Mouse (Mus musculus) hindbrain, embryonic 15.5 days (tissue): ENCODE measurements around the gene Pde6c. TPM values are rescaled to one million over a fixed set of nuclear protein-coding genes. Genes with fewer than 3 reads are reported as not detected.
A peak's percentile ranks its signal among the peaks of the same experiment; 100 is the strongest.

Experiments used
- ATAC-seq: fragments of 200-750 bp; cut with Nextera tagmentation; 2 replicates; pipeline ENCODE4 v1.8.0; 2017; ENCODE audit warnings: low read depth, moderate number of reproducible peaks, moderate TSS enrichment; ENCODE audit not compliant: low FRiP score
- H3K27ac ChIP-seq: fragments of 300-500 bp; sonication (generic); replicated peaks from 2 replicates; pipeline ENCODE4 v1.5.1; 2015; ENCODE audit warnings: mild to moderate bottlenecking, inconsistent platforms
- H3K27me3 ChIP-seq: fragments of 300-500 bp; sonication (generic); 2 replicates; pipeline ENCODE4 v1.6.1; 2015; ENCODE audit warnings: control low read depth, inconsistent platforms
- H3K36me3 ChIP-seq: fragments of 300-500 bp; sonication (generic); 2 replicates; pipeline ENCODE4 v1.6.1; 2015; ENCODE audit warnings: control low read depth, inconsistent platforms
- H3K4me1 ChIP-seq: fragments of 300-500 bp; sonication (generic); replicated peaks from 2 replicates; pipeline ENCODE4 v1.6.1; 2015; ENCODE audit warnings: control low read depth, inconsistent platforms
- H3K4me2 ChIP-seq: fragments of 300-500 bp; sonication (generic); 2 replicates; pipeline ENCODE4 v1.6.1; 2015; ENCODE audit warnings: moderate library complexity, mild to moderate bottlenecking, inconsistent platforms
- H3K4me3 ChIP-seq: fragments of 300-500 bp; sonication (generic); 2 replicates; pipeline ENCODE4 v1.5.1; 2015; ENCODE audit warnings: mild to moderate bottlenecking, inconsistent platforms
- H3K9ac ChIP-seq: fragments of 300-500 bp; sonication (generic); 2 replicates; pipeline ENCODE4 v1.6.1; 2015; ENCODE audit warnings: inconsistent platforms
- H3K9me3 ChIP-seq: fragments of 300-500 bp; sonication (generic); 2 replicates; pipeline ENCODE4 v1.6.1; 2016; ENCODE audit warnings: control low read depth, inconsistent platforms
- WGBS: fragments of 180-500 bp; shearing (Covaris S2); methylation state at CpG from one replicate; pipeline ENCODE4 v1.1.7; 2015; 5-methylcytosine and 5-hydroxymethylcytosine counted together
- polyA plus RNA-seq: library from polyadenylated mRNA; unstranded; fragments of >200 nt; fragmentation: Nextera tagmentation; extraction: Ambion mirVana; gene quantifications from 2 replicates; pipeline ENCODE4 v1.2.1, GENCODE M21; 2015

Gene Pde6c
- 0.24 and 0.34 TPM in 2 replicates for polyA plus RNA-seq

GRCm38 (mm10) chr19:38132481-38132880, at the start of gene Pde6c:
Gene Pde6c, plus strand, starts transcription at chr19:38132781.
- no peak within 1 kb of the TSS for H3K27ac ChIP-seq
- no peak within 1 kb of the TSS for H3K4me2 ChIP-seq
- no peaks in the 10 kb centered on the region for H3K27me3 ChIP-seq
- no peak within 1 kb of the TSS for H3K4me3 ChIP-seq
- ATAC-seq, result no peak
- no peaks in the 10 kb centered on the region for H3K4me1 ChIP-seq
- H3K36me3 ChIP-seq, result no peaks in the 10 kb centered on the region
- no peak within 1 kb of the TSS for H3K9ac ChIP-seq
- 82% methylated on average over 6 of the region's 6 CpGs for WGBS
- H3K9me3 ChIP-seq, result no peaks in the 10 kb centered on the region

GRCm38 (mm10) chr19:38082931-38083525, 49.6 kb upstream of the Pde6c start:
- Histone ChIP-seq H3K36me3 (no peaks in the 10 kb centered on the region), H3K4me1 (no peaks in the 10 kb centered on the region), H3K27ac (no peak overlapping the region), H3K4me2 (no peak overlapping the region), H3K27me3 (no peaks in the 10 kb centered on the region), H3K9me3 (no peaks in the 10 kb centered on the region), H3K4me3 (no peak overlapping the region), H3K9ac (no peak overlapping the region)
- 77% methylated on average over 5 of the region's 5 CpGs for WGBS
- no peak for ATAC-seq

- WGBS, result 89% methylated on average over 4 of the region's 4 CpGs
- Histone ChIP-seq H3K27me3 (no peaks in the 10 kb centered on the region), H3K4me2 (no peak overlapping the region), H3K9me3 (no peaks in the 10 kb centered on the region), H3K4me3 (no peak overlapping the region), H3K9ac (no peak overlapping the region), H3K4me1 (no peaks in the 10 kb centered on the region), H3K36me3 (no peaks in the 10 kb centered on the region), H3K27ac (no peak overlapping the region)
- no peak for ATAC-seq
Measured at GRCm38 (mm10) chr19:38085841-38086240, 46.7 kb upstream of the Pde6c start.

- H3K9me3 ChIP-seq, result no peaks in the 10 kb centered on the region
- no peak overlapping the region for H3K27ac ChIP-seq
- H3K36me3 ChIP-seq, result no peaks in the 10 kb centered on the region
- peak; percentile 89 for ATAC-seq
- H3K9ac ChIP-seq, result no peak overlapping the region
- H3K27me3 ChIP-seq, result no peaks in the 10 kb centered on the region
- peak overlapping the region; percentile 18; the same call in 1 of the 2 replicates for H3K4me2 ChIP-seq
- H3K4me3 ChIP-seq, result no peak overlapping the region
- H3K4me1 ChIP-seq, result no peaks in the 10 kb centered on the region
- 55% methylated on average over 11 of the region's 11 CpGs for WGBS
Measured at GRCm38 (mm10) chr19:38086948-38087551, 45.5 kb upstream of the Pde6c start.

- H3K36me3 ChIP-seq, result no peaks in the 10 kb centered on the region
- no peak overlapping the region for H3K4me3 ChIP-seq
- H3K9ac ChIP-seq, result no peak overlapping the region
- no peaks in the 10 kb centered on the region for H3K4me1 ChIP-seq
- no peak overlapping the region for H3K27ac ChIP-seq
- no peak for ATAC-seq
- no peaks in the 10 kb centered on the region for H3K27me3 ChIP-seq
- H3K9me3 ChIP-seq, result no peaks in the 10 kb centered on the region
- WGBS, result 83% methylated on average over 8 of the region's 8 CpGs
- no peak overlapping the region for H3K4me2 ChIP-seq
Measured at GRCm38 (mm10) chr19:38089358-38089757, 43.2 kb upstream of the Pde6c start.

GRCm38 (mm10) chr19:38091512-38091985, 41.0 kb upstream of the Pde6c start:
- Histone ChIP-seq H3K36me3 (no peaks in the 10 kb centered on the region), H3K4me1 (no peaks in the 10 kb centered on the region), H3K27ac (no peak overlapping the region), H3K9me3 (no peaks in the 10 kb centered on the region), H3K4me3 (no peak overlapping the region), H3K9ac (no peak overlapping the region), H3K4me2 (no peak overlapping the region), H3K27me3 (peaks cover 13% of the 10 kb centered on the region)
- 48% methylated on average over 4 of the region's 4 CpGs for WGBS
- no peak for ATAC-seq

GRCm38 (mm10) chr19:38096231-38096630, 36.4 kb upstream of the Pde6c start:
- Histone ChIP-seq H3K4me1 (peaks cover 11% of the 10 kb centered on the region), H3K4me3 (no peak overlapping the region), H3K9ac (no peak overlapping the region), H3K27ac (no peak overlapping the region), H3K27me3 (peaks cover 38% of the 10 kb centered on the region), H3K36me3 (no peaks in the 10 kb centered on the region), H3K9me3 (no peaks in the 10 kb centered on the region), H3K4me2 (no peak overlapping the region)
- ATAC-seq, result no peak
- 10% methylated on average over 4 of the region's 4 CpGs for WGBS

GRCm38 (mm10) chr19:38096858-38097758, 35.5 kb upstream of the Pde6c start, which contains the start of gene Ffar4:
Gene Ffar4, plus strand, starts transcription at chr19:38097071.
- H3K9me3 ChIP-seq, result no peaks in the 10 kb centered on the region
- peak within 1 kb of the TSS; percentile 79 for H3K4me2 ChIP-seq
- no peak within 1 kb of the TSS for H3K27ac ChIP-seq
- H3K4me1 ChIP-seq, result peaks cover 11% of the 10 kb centered on the region
- H3K27me3 ChIP-seq, result peaks cover 38% of the 10 kb centered on the region
- H3K36me3 ChIP-seq, result no peaks in the 10 kb centered on the region
- peak within 1 kb of the TSS; percentile 42 for H3K4me3 ChIP-seq
- 0 out of 2 replicates have a peak, but pooled peaks have one; percentile 51 for ATAC-seq
- no peak within 1 kb of the TSS for H3K9ac ChIP-seq
- under 1% methylated on average over 76 of the region's 77 CpGs for WGBS

GRCm38 (mm10) chr19:38107871-38108270, 24.7 kb upstream of the Pde6c start:
- no peaks in the 10 kb centered on the region for H3K27me3 ChIP-seq
- H3K9ac ChIP-seq, result no peak overlapping the region
- no peak overlapping the region for H3K4me3 ChIP-seq
- WGBS, result 97% methylated on average over 4 of the region's 4 CpGs
- no peak for ATAC-seq
- H3K4me1 ChIP-seq, result no peaks in the 10 kb centered on the region
- no peaks in the 10 kb centered on the region for H3K36me3 ChIP-seq
- H3K27ac ChIP-seq, result no peak overlapping the region
- no peaks in the 10 kb centered on the region for H3K9me3 ChIP-seq
- H3K4me2 ChIP-seq, result no peak overlapping the region

GRCm38 (mm10) chr19:38109506-38110242, 22.9 kb upstream of the Pde6c start:
- Histone ChIP-seq H3K4me2 (no peak overlapping the region), H3K27me3 (no peaks in the 10 kb centered on the region), H3K4me1 (no peaks in the 10 kb centered on the region), H3K9me3 (no peaks in the 10 kb centered on the region), H3K36me3 (no peaks in the 10 kb centered on the region), H3K27ac (no peak overlapping the region), H3K9ac (no peak overlapping the region), H3K4me3 (no peak overlapping the region)
- no peak for ATAC-seq
- WGBS, result 91% methylated on average over 15 of the region's 15 CpGs

- Histone ChIP-seq H3K9me3 (no peaks in the 10 kb centered on the region), H3K9ac (no peak overlapping the region), H3K4me2 (no peak overlapping the region), H3K36me3 (no peaks in the 10 kb centered on the region), H3K27ac (no peak overlapping the region), H3K27me3 (no peaks in the 10 kb centered on the region), H3K4me1 (no peaks in the 10 kb centered on the region), H3K4me3 (no peak overlapping the region)
- ATAC-seq, result no peak
- WGBS, result 89% methylated on average over 8 of the region's 8 CpGs
Measured at GRCm38 (mm10) chr19:38111056-38111455, 21.5 kb upstream of the Pde6c start.
